Mouse (Mus musculus): ENCODE data around the gene Cmip.

DNA sequence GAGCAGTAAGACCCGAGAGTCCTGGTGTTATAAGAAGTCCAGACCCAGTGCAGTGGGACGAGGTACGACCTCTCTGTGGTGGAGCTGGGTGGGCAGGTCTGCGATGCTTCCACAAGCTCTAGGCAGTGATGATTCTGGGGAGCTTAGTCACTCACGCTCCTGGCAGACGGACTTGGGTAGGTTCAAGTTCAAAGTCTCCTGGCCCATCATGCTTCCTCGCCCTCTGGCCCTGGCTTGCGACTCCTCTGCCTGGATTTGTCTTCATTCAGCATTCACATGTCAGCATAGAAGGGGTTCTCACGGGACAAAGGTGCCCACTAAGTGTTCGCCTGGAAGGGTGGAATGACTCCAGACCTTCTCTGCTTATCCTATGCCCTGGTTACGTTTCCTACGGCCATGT is 30.6 kb upstream of the Cmip start:
- TF ChIP-seq CTCF (conservative IDR thresholded peaks at IDR 0.05; ENCODE audit: insufficient read depth, insufficient read length, low read depth, low read length) (no peak), POLR2A (IDR thresholded peaks at IDR 0.05; ENCODE audit: low read depth, low read length) (no peak)
